Mouse (Mus musculus) bone marrow, adult 2 months (tissue): Measurements from ENCODE around the gene St7l. TPM values are rescaled to one million over a fixed set of nuclear protein-coding genes. Genes with fewer than 3 reads are reported as not detected.

ENCODE experiments used
- H3K27ac ChIP-seq: fragments of 200-500 bp; 2 replicates; pipeline ENCODE4 v1.5.1; 2012; ENCODE audit warnings: low read depth, mild to moderate bottlenecking, control low read depth, inconsistent platforms, low read length; ENCODE audit not compliant: control insufficient read depth, poor library complexity, insufficient read depth
- H3K4me1 ChIP-seq: fragments of 200-500 bp; 2 replicates; pipeline ENCODE4 v1.6.1; 2011; ENCODE audit warnings: low read length; ENCODE audit not compliant: control insufficient read depth, insufficient read depth
- H3K4me3 ChIP-seq: fragments of 200-500 bp; replicated peaks from 2 replicates; pipeline ENCODE3; 2011; ENCODE audit warnings: mild to moderate bottlenecking, low read depth, low read length, control low read depth; ENCODE audit not compliant: control insufficient read depth
- CTCF ChIP-seq: fragments of 200-500 bp; IDR thresholded peaks from 2 replicates; pipeline ENCODE4 v1.5.1; 2011; ENCODE audit warnings: low read length, control low read depth; ENCODE audit not compliant: control insufficient read depth, insufficient read depth
- POLR2A ChIP-seq: fragments of 200-500 bp; IDR thresholded peaks from 2 replicates; pipeline ENCODE4 v1.6.1; 2011; ENCODE audit warnings: low read depth, mild to moderate bottlenecking, control low read depth, low read length, borderline replicate concordance; ENCODE audit not compliant: control insufficient read depth
- WGBS: fragments of 180-500 bp; shearing (Covaris S2); methylation state at CpG from one replicate; pipeline ENCODE4 v1.1.7; 2018; 5-methylcytosine and 5-hydroxymethylcytosine counted together
- polyA plus RNA-seq: library from polyadenylated mRNA; stranded (reverse); fragments of >200 nt; gene quantifications from 2 replicates; pipeline ENCODE4 v1.2.4, GENCODE M21; 2011; ENCODE audit warnings: low replicate concordance; ENCODE audit not compliant: missing spikeins, insufficient read depth, insufficient read length

St7l gene
- polyA plus RNA-seq, 1 experiment, result 14.7 TPM

- no peak overlapping the region for H3K4me3 ChIP-seq
- TF ChIP-seq POLR2A (no peak), CTCF (no peak)
- WGBS, result 89% methylated on average over 12 of the region's 12 CpGs
These were observed 87.1 kb downstream of the St7l start for GRCm38 (mm10) chr3:104950926-104951325.

GRCm38 (mm10) chr3:104952891-104953670, 89.3 kb downstream of the St7l start:
- Histone ChIP-seq H3K4me1 (no peaks in the 10 kb centered on the region), H3K27ac (no peak overlapping the region), H3K4me3 (no peak overlapping the region)
- no peak for TF ChIP-seq POLR2A
- no peak for TF ChIP-seq CTCF
- WGBS, result 86% methylated on average over 23 of the region's 23 CpGs

More at GRCm38 (mm10) chr3:104950926-104951325, 87.1 kb downstream of the St7l start:
- Histone ChIP-seq H3K4me1 (no peaks in the 10 kb centered on the region), H3K27ac (no peak overlapping the region)

GRCm38 (mm10) chr3:104954137-104954536, 90.3 kb downstream of the St7l start:
- 82% methylated on average over 3 of the region's 3 CpGs for WGBS
- no peak overlapping the region for H3K4me3 ChIP-seq
- no peaks in the 10 kb centered on the region for H3K4me1 ChIP-seq
- TF ChIP-seq CTCF, result no peak
- no peak for TF ChIP-seq POLR2A
- H3K27ac ChIP-seq, result no peak overlapping the region

GRCm38 (mm10) chr3:104954551-104954950, 90.7 kb downstream of the St7l start:
- Histone ChIP-seq H3K27ac (no peak overlapping the region), H3K4me3 (no peak overlapping the region), H3K4me1 (no peaks in the 10 kb centered on the region)
- WGBS, result 87% methylated on average over 15 of the region's 15 CpGs
- TF ChIP-seq POLR2A (no peak), CTCF (no peak)

- TF ChIP-seq POLR2A (no peak), CTCF (no peak)
These were observed 92.4 kb downstream of the St7l start for GRCm38 (mm10) chr3:104956131-104956581.

DNA sequence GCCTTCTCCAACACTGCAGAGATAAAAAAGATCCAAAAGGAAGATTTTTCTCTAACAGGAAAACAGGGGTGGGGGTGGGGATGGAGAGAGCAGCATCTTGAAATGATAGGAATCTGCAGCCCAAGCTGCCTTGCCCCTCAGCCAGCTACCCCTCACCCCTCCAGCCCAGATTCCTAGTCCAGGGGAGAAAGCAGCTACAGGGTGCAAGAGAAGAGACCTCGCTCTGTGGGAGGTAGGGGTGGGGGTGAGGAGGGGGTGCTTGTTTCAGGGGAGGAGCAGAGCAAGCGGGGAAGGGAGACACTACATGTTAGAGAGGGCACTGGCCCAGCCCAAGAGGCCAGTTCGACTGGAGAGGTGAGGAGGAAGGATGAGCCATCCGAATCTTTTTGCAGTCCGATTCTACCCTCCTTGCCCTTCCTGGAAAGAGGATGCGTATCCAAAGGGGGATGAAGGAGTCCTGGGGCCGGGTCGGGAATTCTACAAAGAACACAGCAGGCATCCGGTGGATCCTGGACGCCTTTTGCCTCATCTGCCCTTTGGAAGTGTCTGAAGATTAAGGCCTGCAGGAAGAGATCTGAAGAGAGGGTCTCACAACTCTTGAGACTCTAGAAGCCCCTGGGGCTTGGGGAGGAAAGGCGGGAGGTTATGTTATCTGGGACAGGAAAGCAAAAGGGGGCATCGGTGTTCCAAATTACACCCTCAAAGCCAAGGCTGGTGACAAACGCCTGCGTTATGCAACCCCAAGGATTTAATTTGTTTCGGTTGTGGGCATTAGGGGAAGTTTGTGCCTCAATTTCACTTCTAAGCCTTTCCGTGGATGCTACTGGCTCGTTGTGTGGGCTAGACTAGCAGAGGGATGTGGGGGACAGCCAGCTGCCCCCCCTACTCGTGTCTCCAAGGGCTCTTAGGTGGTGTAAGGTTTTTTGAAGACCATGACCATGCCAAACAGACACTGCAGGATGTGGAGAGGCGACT, 96.5 kb downstream of the St7l start:
- TF ChIP-seq POLR2A (no peak), CTCF (no peak)
- Histone ChIP-seq H3K27ac (no peak overlapping the region), H3K4me1 (no peaks in the 10 kb centered on the region; the same call in 1 of the 2 replicates), H3K4me3 (no peak overlapping the region)
- 22% methylated on average over 19 of the region's 19 CpGs for WGBS

More at GRCm38 (mm10) chr3:104956131-104956581, 92.4 kb downstream of the St7l start:
- no peak overlapping the region for H3K27ac ChIP-seq
- WGBS, result 82% methylated on average over 6 of the region's 6 CpGs
- no peak overlapping the region for H3K4me3 ChIP-seq
- no peaks in the 10 kb centered on the region for H3K4me1 ChIP-seq

DNA sequence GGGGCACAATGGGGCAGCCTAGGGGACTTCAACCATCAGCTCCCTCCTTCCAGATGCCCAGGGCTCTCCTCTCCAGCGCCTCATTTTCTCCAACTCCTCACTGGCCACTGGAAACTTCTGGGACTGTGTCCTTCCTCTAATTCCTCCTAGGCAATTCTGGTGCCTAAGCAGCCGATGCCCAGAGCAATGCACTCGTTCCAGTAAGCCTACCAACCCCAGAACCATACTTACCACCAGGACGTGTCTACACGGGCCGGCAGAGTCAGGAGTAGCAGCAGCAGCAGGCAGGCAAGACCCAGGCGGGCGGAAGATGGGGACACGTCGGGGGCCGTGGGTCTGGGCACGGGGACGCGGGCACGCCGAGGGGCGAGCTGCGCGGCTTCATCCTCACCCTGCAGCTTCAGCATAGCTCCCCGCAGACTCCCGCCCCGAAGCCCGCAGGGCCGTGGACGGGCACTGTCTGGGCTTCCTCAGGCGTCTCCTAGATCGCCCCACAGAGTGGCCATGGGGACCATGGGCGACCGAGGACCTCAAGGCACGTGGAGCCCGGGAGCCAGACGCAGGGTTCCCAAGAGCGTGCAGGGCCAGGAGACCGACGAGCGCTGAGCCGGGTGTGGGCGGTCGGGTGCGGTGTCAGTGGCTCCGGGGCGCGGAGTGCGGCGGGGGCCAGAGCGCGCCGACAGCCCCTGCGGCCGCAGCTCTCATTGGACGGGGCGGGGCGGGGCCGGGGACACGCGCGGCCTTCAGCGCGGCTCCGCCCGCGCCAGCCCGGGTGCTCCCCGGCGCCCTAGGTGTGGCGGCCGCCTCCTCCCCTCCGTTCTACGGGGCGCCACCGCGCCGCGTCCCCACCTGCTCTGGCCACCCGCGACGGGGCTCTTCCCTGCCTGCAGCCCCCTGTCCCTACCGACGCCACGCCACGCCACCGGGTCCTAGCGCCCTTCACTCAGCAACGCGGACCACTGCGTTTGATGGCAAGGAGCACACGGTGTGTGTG, 97.6 kb downstream of the St7l start, which contains the start of gene Wnt2b:
Gene Wnt2b (minus strand): TSS at position 856 of the 994 bp plus-strand sequence.
- H3K4me3 ChIP-seq, result peak within 1 kb of the TSS; percentile 15
- H3K4me1 ChIP-seq, result no peaks in the 10 kb centered on the region; the same call in 1 of the 2 replicates
- TF ChIP-seq POLR2A (no peak), CTCF (no peak)
- WGBS, result 2% methylated on average over 87 of the region's 87 CpGs
- H3K27ac ChIP-seq, result no peak within 1 kb of the TSS
